Mouse (Mus musculus): Measurements from ENCODE around the gene Ush2a. TPM values are rescaled to one million over a fixed set of nuclear protein-coding genes. Genes with fewer than 3 reads are reported as not detected.

Gene Ush2a
- total and polyA plus RNA-seq, 3 experiments = under 0.01 to 0.04 TPM; not detected in 1

DNA sequence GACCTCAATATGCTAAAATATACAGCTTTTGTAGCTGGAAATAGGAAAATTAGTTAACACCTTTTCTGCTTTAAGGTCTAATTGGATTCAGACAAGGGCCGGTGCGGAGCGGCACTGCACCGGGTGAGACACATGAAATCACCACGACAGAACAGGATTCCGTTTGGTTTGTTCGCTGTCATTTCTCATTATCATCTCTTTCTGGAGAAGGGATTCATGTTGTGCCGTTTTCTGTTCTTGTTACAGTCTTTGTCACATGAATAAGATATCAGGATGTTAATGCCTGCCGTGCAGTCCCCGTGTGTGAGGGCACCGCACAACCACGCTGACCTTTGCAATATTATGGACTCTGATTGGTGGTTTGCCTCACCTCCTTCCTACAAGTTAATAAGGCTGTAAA lies 411.0 kb downstream of the Ush2a start:
- Histone ChIP-seq H3K36me3 (ENCODE audit: control insufficient read depth in 1 of 2, insufficient read depth in 2 of 2, low read length in 2 of 2) (no peaks in the 10 kb centered on the region), H3K79me2 (ENCODE audit: control insufficient read depth, insufficient read depth, low read length, poor library complexity) (no peaks in the 10 kb centered on the region), H3K4me1 (ENCODE audit: control insufficient read depth in 1 of 2, insufficient read depth in 2 of 2, low read length in 2 of 2) (no peaks in the 10 kb centered on the region), H3K27ac (ENCODE audit: control insufficient read depth, low read depth, low read length) (no peak overlapping the region), H3K27me3 (ENCODE audit: control insufficient read depth in 1 of 2, insufficient read depth in 2 of 2, low read length in 2 of 2) (no peaks in the 10 kb centered on the region), H3K4me3 (ENCODE audit: control insufficient read depth in 1 of 2, insufficient read depth in 1 of 2, low read depth in 2 of 2, low read length in 2 of 2) (no peak overlapping the region), H3K9me3 (replicated peaks; ENCODE audit: insufficient read depth, low read length) (no peaks in the 10 kb centered on the region), H3K9ac (ENCODE audit: control insufficient read depth, low read depth, low read length, poor library complexity, severe bottlenecking) (no peak overlapping the region)
- no peak for TF ChIP-seq TAL1 (IDR thresholded peaks at IDR 0.05; ENCODE audit: low read length)
- no peak for DNase-seq (ENCODE audit: low read depth, low spot score)

- no peak overlapping the region for H3K9ac ChIP-seq (ENCODE audit: control insufficient read depth, low read depth, low read length, poor library complexity, severe bottlenecking)
- DNase-seq (ENCODE audit: low read depth, low spot score) = no peak
- no peaks in the 10 kb centered on the region for H3K27me3 ChIP-seq (ENCODE audit: control insufficient read depth in 1 of 2, insufficient read depth in 2 of 2, low read length in 2 of 2)
- no peak for TF ChIP-seq SIN3A (IDR thresholded peaks at IDR 0.05; ENCODE audit: low read length)
- no peak for TF ChIP-seq POLR2A (IDR thresholded peaks at IDR 0.05; ENCODE audit: control insufficient read depth in 1 of 2, insufficient read depth in 1 of 2, low read depth in 1 of 2, low read length in 2 of 2, poor library complexity in 1 of 2)
- no peak for TF ChIP-seq EP300 (IDR thresholded peaks at IDR 0.05; ENCODE audit: low read depth in 1 of 2, low read length in 2 of 2)
- TF ChIP-seq MYB (IDR thresholded peaks at IDR 0.05; ENCODE audit: low read depth, low read length) = no peak
- no peak for TF ChIP-seq MAX (IDR thresholded peaks at IDR 0.05; ENCODE audit: low read length)
- no peak for TF ChIP-seq TCF12 (IDR thresholded peaks at IDR 0.05; ENCODE audit: low read depth, low read length)
- TF ChIP-seq POLR2AphosphoS5 (IDR thresholded peaks at IDR 0.05; ENCODE audit: borderline replicate concordance, low read depth, low read length) = no peak
- no peak for TF ChIP-seq CHD2 (IDR thresholded peaks at IDR 0.05; ENCODE audit: low read length)
- TF ChIP-seq USF1 (IDR thresholded peaks at IDR 0.05; ENCODE audit: low read depth, low read length) = no peak
- no peak for TF ChIP-seq ZKSCAN1 (IDR thresholded peaks at IDR 0.05; ENCODE audit: low read depth, low read length)
- no peaks in the 10 kb centered on the region for H3K36me3 ChIP-seq (ENCODE audit: control insufficient read depth in 1 of 2, insufficient read depth in 2 of 2, low read length in 2 of 2)
- H3K4me3 ChIP-seq (ENCODE audit: control insufficient read depth in 1 of 2, insufficient read depth in 1 of 2, low read depth in 2 of 2, low read length in 2 of 2) = no peak overlapping the region
- H3K27ac ChIP-seq (ENCODE audit: control insufficient read depth, low read depth, low read length) = no peak overlapping the region
- H3K9me3 ChIP-seq (replicated peaks; ENCODE audit: insufficient read depth, low read length) = no peaks in the 10 kb centered on the region
- no peaks in the 10 kb centered on the region for H3K79me2 ChIP-seq (ENCODE audit: control insufficient read depth, insufficient read depth, low read length, poor library complexity)
- H3K4me1 ChIP-seq (ENCODE audit: control insufficient read depth in 1 of 2, insufficient read depth in 2 of 2, low read length in 2 of 2) = no peaks in the 10 kb centered on the region
Observed at GRCm38 (mm10) chr1:188674640-188675510, 413.1 kb downstream of the Ush2a start.

DNA sequence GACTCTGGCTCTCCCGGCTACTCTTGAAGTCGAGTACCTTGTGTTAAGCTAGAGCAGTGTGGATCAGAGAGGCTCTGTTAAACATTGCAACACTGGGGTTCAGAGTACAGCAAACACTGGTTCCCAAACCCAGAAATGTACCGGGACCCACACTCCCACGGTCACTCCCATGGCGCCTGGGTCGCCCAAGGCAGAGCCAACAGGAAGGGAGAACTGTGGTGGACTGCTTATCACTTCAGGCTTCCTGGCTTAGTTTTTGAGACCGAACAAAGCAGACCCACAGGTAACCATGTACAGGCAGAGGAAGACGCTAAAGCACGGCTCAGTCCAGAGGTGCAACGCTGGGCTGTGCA lies 413.7 kb downstream of the Ush2a start:
- no peaks in the 10 kb centered on the region for H3K36me3 ChIP-seq (ENCODE audit: control insufficient read depth in 1 of 2, insufficient read depth in 2 of 2, low read length in 2 of 2)
- no peaks in the 10 kb centered on the region for H3K27me3 ChIP-seq (ENCODE audit: control insufficient read depth in 1 of 2, insufficient read depth in 2 of 2, low read length in 2 of 2)
- no peaks in the 10 kb centered on the region for H3K4me1 ChIP-seq (ENCODE audit: control insufficient read depth in 1 of 2, insufficient read depth in 2 of 2, low read length in 2 of 2)
- no peak overlapping the region for H3K27ac ChIP-seq (ENCODE audit: control insufficient read depth, low read depth, low read length)
- TF ChIP-seq ZMIZ1 (IDR thresholded peaks at IDR 0.05; ENCODE audit: low read depth, low read length) (no peak), MYC (IDR thresholded peaks at IDR 0.05; ENCODE audit: low read depth, low read length) (no peak), EP300 (IDR thresholded peaks at IDR 0.05; ENCODE audit: low read depth in 1 of 2, low read length in 2 of 2) (no peak), USF1 (IDR thresholded peaks at IDR 0.05; ENCODE audit: low read depth, low read length) (no peak), CTCF (IDR thresholded peaks at IDR 0.05 in 2 of 3, conservative IDR thresholded peaks at IDR 0.05 in 1 of 3; ENCODE audit: control insufficient read depth in 1 of 3, insufficient read depth in 1 of 3, low read depth in 2 of 3, low read length in 3 of 3, poor library complexity in 1 of 3, severe bottlenecking in 1 of 3) (no peak), ZC3H11A (IDR thresholded peaks at IDR 0.05; ENCODE audit: low read depth, low read length) (no peak), BHLHE40 (IDR thresholded peaks at IDR 0.05; ENCODE audit: borderline replicate concordance, low read depth, low read length) (no peak), ETS1 (IDR thresholded peaks at IDR 0.05; ENCODE audit: low read depth, low read length) (no peak), POLR2AphosphoS2 (IDR thresholded peaks at IDR 0.05; ENCODE audit: low read length) (no peak), MAX (IDR thresholded peaks at IDR 0.05; ENCODE audit: low read length) (no peak), NRF1 (IDR thresholded peaks at IDR 0.05; ENCODE audit: insufficient read depth, low read depth, low read length, poor library complexity, severe bottlenecking) (no peak), ZKSCAN1 (IDR thresholded peaks at IDR 0.05; ENCODE audit: low read depth, low read length) (no peak), CHD2 (IDR thresholded peaks at IDR 0.05; ENCODE audit: low read length) (no peak), SMC3 (IDR thresholded peaks at IDR 0.05; ENCODE audit: low read depth, low read length) (no peak), TBP (IDR thresholded peaks at IDR 0.05; ENCODE audit: low read depth, low read length) (no peak), POLR2AphosphoS5 (IDR thresholded peaks at IDR 0.05; ENCODE audit: borderline replicate concordance, low read depth, low read length) (no peak)
- H3K4me3 ChIP-seq (ENCODE audit: control insufficient read depth in 1 of 2, insufficient read depth in 1 of 2, low read depth in 2 of 2, low read length in 2 of 2) = no peak overlapping the region
- no peaks in the 10 kb centered on the region for H3K79me2 ChIP-seq (ENCODE audit: control insufficient read depth, insufficient read depth, low read length, poor library complexity)
- no peaks in the 10 kb centered on the region for H3K9me3 ChIP-seq (replicated peaks; ENCODE audit: insufficient read depth, low read length)
- H3K9ac ChIP-seq (ENCODE audit: control insufficient read depth, low read depth, low read length, poor library complexity, severe bottlenecking) = no peak overlapping the region
- no peak for DNase-seq (ENCODE audit: low read depth, low spot score)

Data from MEL (cell line).